Mouse (Mus musculus): ENCODE results near the gene Aldoart2. TPM values are rescaled to one million over a fixed set of nuclear protein-coding genes. Genes with fewer than 3 reads are reported as not detected.
A peak's percentile ranks its signal among the peaks of the same experiment; 100 is the strongest.
"Not testable (repeated sequence)": the region's sequence is repeated elsewhere in the genome, so short reads cannot be mapped to it uniquely, and the experiment has no call there.

Aldoart2 gene
- polyA plus RNA-seq (2016; fragmentation: Nextera tagmentation; extraction: Ambion mirVana) = 0.13 TPM in 1 of 2 replicates, not detected in the other

GRCm38 (mm10) chr12:55565206-55565605, at the start of gene Aldoart2:
Gene Aldoart2, plus strand, starts transcription at chr12:55565239.
- 95% methylated on average over 19 of the region's 19 CpGs for WGBS
- no peaks in the 10 kb centered on the region for H3K36me3 ChIP-seq
- H3K9ac ChIP-seq (replicated peaks) = no peak within 1 kb of the TSS
- H3K9me3 ChIP-seq = no peaks in the 10 kb centered on the region
- 0 out of 2 replicates have a peak, but pooled peaks cover 3% of the 10 kb centered on the region for H3K4me1 ChIP-seq (replicated peaks)
- H3K4me2 ChIP-seq = no peak within 1 kb of the TSS
- H3K27ac ChIP-seq = no peak within 1 kb of the TSS
- no peak for ATAC-seq (ENCODE audit: insufficient number of reproducible peaks, insufficient read depth, low FRiP score, low TSS enrichment, low read depth)
- no peak within 1 kb of the TSS for H3K4me3 ChIP-seq (replicated peaks)
- H3K27me3 ChIP-seq = no peaks in the 10 kb centered on the region

GRCm38 (mm10) chr12:55518061-55518738, 46.8 kb upstream of the Aldoart2 start:
- no peak for ATAC-seq (ENCODE audit: insufficient number of reproducible peaks, insufficient read depth, low FRiP score, low TSS enrichment, low read depth)
- 0 out of 2 replicates have a peak, but pooled peaks cover 2% of the 10 kb centered on the region for H3K4me1 ChIP-seq (replicated peaks)
- no peak overlapping the region for H3K27ac ChIP-seq

GRCm38 (mm10) chr12:55526983-55527752, 37.9 kb upstream of the Aldoart2 start:
- H3K27ac ChIP-seq = no peak overlapping the region
- ATAC-seq (ENCODE audit: insufficient number of reproducible peaks, insufficient read depth, low FRiP score, low TSS enrichment, low read depth) = no peak
- WGBS = 64% methylated on average over 15 of the region's 15 CpGs
- H3K9ac ChIP-seq (replicated peaks) = no peak overlapping the region
- H3K4me1 ChIP-seq (replicated peaks) = no peaks in the 10 kb centered on the region
- H3K4me2 ChIP-seq = no peak overlapping the region
- H3K36me3 ChIP-seq = no peaks in the 10 kb centered on the region
- no peaks in the 10 kb centered on the region for H3K27me3 ChIP-seq
- H3K9me3 ChIP-seq = no peaks in the 10 kb centered on the region
- no peak overlapping the region for H3K4me3 ChIP-seq (replicated peaks)

More at GRCm38 (mm10) chr12:55518061-55518738, 46.8 kb upstream of the Aldoart2 start:
- no peaks in the 10 kb centered on the region for H3K9me3 ChIP-seq
- H3K36me3 ChIP-seq = no peaks in the 10 kb centered on the region
- H3K4me2 ChIP-seq = no peak overlapping the region
- H3K9ac ChIP-seq (replicated peaks) = no peak overlapping the region
- no peaks in the 10 kb centered on the region; the same call in 1 of the 2 replicates for H3K27me3 ChIP-seq
- H3K4me3 ChIP-seq (replicated peaks) = no peak overlapping the region
- 51% methylated on average over 15 of the region's 15 CpGs for WGBS

GRCm38 (mm10) chr12:55536537-55537135, 28.4 kb upstream of the Aldoart2 start:
- no peak overlapping the region for H3K9ac ChIP-seq (replicated peaks)
- no peaks in the 10 kb centered on the region for H3K9me3 ChIP-seq
- H3K27ac ChIP-seq = no peak overlapping the region
- WGBS = 5% methylated on average over 14 of the region's 14 CpGs
- peaks cover 19% of the 10 kb centered on the region for H3K27me3 ChIP-seq
- H3K36me3 ChIP-seq = no peaks in the 10 kb centered on the region
- ATAC-seq (ENCODE audit: insufficient number of reproducible peaks, insufficient read depth, low FRiP score, low TSS enrichment, low read depth) = no peak
- H3K4me1 ChIP-seq (replicated peaks) = no peaks in the 10 kb centered on the region
- no peak overlapping the region for H3K4me3 ChIP-seq (replicated peaks)
- H3K4me2 ChIP-seq = no peak overlapping the region

GRCm38 (mm10) chr12:55537742-55538141, 27.3 kb upstream of the Aldoart2 start:
- ATAC-seq (ENCODE audit: insufficient number of reproducible peaks, insufficient read depth, low FRiP score, low TSS enrichment, low read depth) = no peak
- Histone ChIP-seq H3K36me3 (no peaks in the 10 kb centered on the region), H3K9ac (replicated peaks) (no peak overlapping the region), H3K4me3 (replicated peaks) (no peak overlapping the region), H3K4me1 (replicated peaks) (no peaks in the 10 kb centered on the region), H3K9me3 (no peaks in the 10 kb centered on the region), H3K27me3 (peaks cover 19% of the 10 kb centered on the region), H3K27ac (no peak overlapping the region), H3K4me2 (no peak overlapping the region)
- 64% methylated on average over 7 of the region's 7 CpGs for WGBS

DNA sequence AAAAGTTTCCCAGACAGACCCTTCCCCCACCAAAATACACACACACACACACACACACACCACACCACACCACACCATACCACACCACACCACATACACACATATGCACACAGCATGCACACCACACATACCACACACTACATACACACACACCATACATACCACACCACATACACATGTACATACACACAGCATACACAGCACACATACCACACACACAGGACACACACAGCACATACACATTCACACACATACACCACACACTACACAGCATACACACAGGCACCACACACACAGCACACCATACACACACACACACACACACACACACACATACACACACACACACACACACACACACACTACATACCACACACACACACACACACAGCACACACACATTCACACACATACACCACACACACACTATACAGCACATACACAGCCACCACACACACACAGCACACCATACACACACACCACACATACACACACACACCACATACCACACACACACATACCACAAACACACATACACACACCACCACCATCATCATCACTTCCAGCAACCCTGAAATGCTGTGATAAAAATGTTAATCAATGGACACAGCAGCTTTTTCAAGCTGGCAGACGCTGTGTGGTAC, 26.6 kb upstream of the Aldoart2 start:
- H3K27me3 ChIP-seq = peaks cover 19% of the 10 kb centered on the region
- peak; percentile 81; the same call in 1 of the 2 replicates for ATAC-seq (ENCODE audit: insufficient number of reproducible peaks, insufficient read depth, low FRiP score, low TSS enrichment, low read depth)
- no peak overlapping the region for H3K4me3 ChIP-seq (replicated peaks)
- no peak overlapping the region for H3K27ac ChIP-seq
- H3K4me1 ChIP-seq (replicated peaks) = no peaks in the 10 kb centered on the region
- H3K4me2 ChIP-seq = no peak overlapping the region
- no peaks in the 10 kb centered on the region for H3K9me3 ChIP-seq
- H3K9ac ChIP-seq (replicated peaks) = no peak overlapping the region
- WGBS = 84% methylated on average over 1 of the region's 1 CpGs
- H3K36me3 ChIP-seq = no peaks in the 10 kb centered on the region

GRCm38 (mm10) chr12:55539157-55539556, 25.9 kb upstream of the Aldoart2 start:
- H3K4me2 ChIP-seq = no peak overlapping the region
- no peak overlapping the region for H3K4me3 ChIP-seq (replicated peaks)
- 0 out of 2 replicates have a peak, but pooled peaks cover 3% of the 10 kb centered on the region for H3K9me3 ChIP-seq
- H3K27ac ChIP-seq = no peak overlapping the region
- no peak for ATAC-seq (ENCODE audit: insufficient number of reproducible peaks, insufficient read depth, low FRiP score, low TSS enrichment, low read depth)
- no peak overlapping the region for H3K9ac ChIP-seq (replicated peaks)
- H3K4me1 ChIP-seq (replicated peaks) = no peaks in the 10 kb centered on the region
- peaks cover 19% of the 10 kb centered on the region for H3K27me3 ChIP-seq
- no peaks in the 10 kb centered on the region for H3K36me3 ChIP-seq
- WGBS = 54% methylated on average over 8 of the region's 8 CpGs

GRCm38 (mm10) chr12:55554901-55555300, 10.1 kb upstream of the Aldoart2 start:
- H3K36me3 ChIP-seq; H3K4me3 ChIP-seq (replicated peaks); H3K4me2 ChIP-seq; H3K9ac ChIP-seq (replicated peaks); H3K4me1 ChIP-seq (replicated peaks); H3K9me3 ChIP-seq; H3K27me3 ChIP-seq; ATAC-seq (ENCODE audit: insufficient number of reproducible peaks, insufficient read depth, low FRiP score, low TSS enrichment, low read depth); H3K27ac ChIP-seq: not testable (repeated sequence)
- WGBS = 83% methylated on average over 6 of the region's 6 CpGs

- Histone ChIP-seq H3K9me3 (no peaks in the 10 kb centered on the region), H3K27ac (no peak overlapping the region), H3K4me3 (replicated peaks) (no peak overlapping the region), H3K36me3 (no peaks in the 10 kb centered on the region), H3K27me3 (no peaks in the 10 kb centered on the region), H3K4me1 (replicated peaks) (no peaks in the 10 kb centered on the region), H3K9ac (replicated peaks) (no peak overlapping the region), H3K4me2 (no peak overlapping the region)
- no peak for ATAC-seq (ENCODE audit: insufficient number of reproducible peaks, insufficient read depth, low FRiP score, low TSS enrichment, low read depth)
- 81% methylated on average over 6 of the region's 6 CpGs for WGBS
Observed at GRCm38 (mm10) chr12:55557866-55558265, 7.2 kb upstream of the Aldoart2 start.

DNA sequence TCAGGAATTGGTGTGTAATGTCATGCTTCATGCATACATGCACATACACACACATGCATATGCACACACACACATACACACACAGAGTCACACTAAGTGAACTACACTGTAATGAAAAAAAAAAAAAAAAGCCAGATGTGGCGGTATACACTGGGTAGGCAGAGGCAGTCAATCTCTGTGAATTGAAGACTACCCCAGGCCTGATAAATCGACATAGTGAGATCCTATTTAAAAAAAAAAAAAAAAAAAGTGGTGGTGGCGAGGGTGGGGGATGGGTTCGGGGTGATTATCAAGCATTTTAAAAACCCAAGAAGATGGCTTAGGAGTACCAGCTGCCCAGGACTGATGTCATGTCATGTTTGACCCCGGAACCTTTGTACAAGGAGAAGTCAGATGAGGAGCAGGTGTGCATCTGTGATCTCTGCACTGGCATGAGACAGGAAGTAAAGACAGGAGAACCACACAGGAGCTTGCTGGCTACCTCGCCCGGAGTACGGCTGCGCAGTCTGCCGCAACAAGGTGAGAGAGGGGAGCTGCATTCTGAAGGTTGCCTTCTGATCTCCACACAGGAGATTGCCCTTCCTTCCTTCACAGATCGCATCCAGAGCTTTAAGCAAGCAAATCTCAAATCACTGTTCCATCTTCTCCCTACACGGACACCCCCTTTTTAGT, 5.7 kb upstream of the Aldoart2 start:
- no peak for ATAC-seq (ENCODE audit: insufficient number of reproducible peaks, insufficient read depth, low FRiP score, low TSS enrichment, low read depth)
- WGBS = 85% methylated on average over 12 of the region's 12 CpGs

More for the DNA sequence above, 5.7 kb upstream of the Aldoart2 start:
- Histone ChIP-seq H3K9me3 (no peaks in the 10 kb centered on the region), H3K4me1 (replicated peaks) (no peaks in the 10 kb centered on the region), H3K27me3 (no peaks in the 10 kb centered on the region), H3K4me2 (no peak overlapping the region), H3K4me3 (replicated peaks) (no peak overlapping the region), H3K36me3 (no peaks in the 10 kb centered on the region), H3K9ac (replicated peaks) (no peak overlapping the region), H3K27ac (no peak overlapping the region)

Measured in limb, embryonic 12.5 days (tissue).